Mouse (Mus musculus) G1E (cell line): ENCODE results near the gene Tesmin. TPM values are rescaled to one million over a fixed set of nuclear protein-coding genes. Genes with fewer than 3 reads are reported as not detected.

ENCODE experiments used
- ATAC-seq: 2 replicates; pipeline ENCODE4 v1.8.0; 2016; ENCODE audit warnings: mild to moderate bottlenecking; ENCODE audit not compliant: insufficient number of reproducible peaks, poor library complexity, low FRiP score, severe bottlenecking; ENCODE audit errors: extremely low read depth
- DNase-seq: peaks from one replicate; pipeline ENCODE4 v3.0.0; 2012; ENCODE audit warnings: low spot score
- H3K27me3 ChIP-seq: 2 replicates; pipeline ENCODE4 v1.6.1; 2012; ENCODE audit warnings: mild to moderate bottlenecking, low read length, inconsistent platforms; ENCODE audit not compliant: insufficient read depth
- H3K36me3 ChIP-seq: replicated peaks from 2 replicates; pipeline ENCODE3; 2012; ENCODE audit warnings: mild to moderate bottlenecking, inconsistent platforms
- H3K4me1 ChIP-seq: 2 replicates; pipeline ENCODE4 v1.6.1; 2012; ENCODE audit warnings: low read depth, low read length, inconsistent platforms, mixed read lengths; ENCODE audit not compliant: insufficient read depth
- H3K4me3 ChIP-seq: 2 replicates; pipeline ENCODE4 v1.5.1; 2012; ENCODE audit warnings: low read depth, mild to moderate bottlenecking, inconsistent platforms, low read length, moderate library complexity, mixed read lengths
- H3K9me3 ChIP-seq: replicated peaks from 2 replicates; pipeline ENCODE4 v1.6.1; 2012; ENCODE audit warnings: inconsistent platforms
- CTCF ChIP-seq: IDR thresholded peaks from 2 replicates; pipeline ENCODE4 v1.5.1; 2012; ENCODE audit warnings: low read depth, low read length, inconsistent platforms, mixed read lengths
- GATA1 ChIP-seq: IDR thresholded peaks from 2 replicates; pipeline ENCODE4 v1.6.1; 2012; ENCODE audit warnings: borderline replicate concordance, low read length, inconsistent platforms, mixed read lengths
- GATA2 ChIP-seq: IDR thresholded peaks from 2 replicates; pipeline ENCODE4 v1.6.1; 2012; ENCODE audit warnings: low read depth, low read length, inconsistent platforms, borderline replicate concordance
- POLR2AphosphoS5 ChIP-seq: IDR thresholded peaks from 2 replicates; pipeline ENCODE4 v1.6.1; 2012; ENCODE audit warnings: low read depth, low read length, inconsistent platforms; ENCODE audit not compliant: insufficient replicate concordance
- TAL1 ChIP-seq: conservative IDR thresholded peaks from 2 replicates; pipeline ENCODE4 v1.6.1; 2012; ENCODE audit warnings: low read depth, low read length, inconsistent platforms, mixed read lengths
- polyA plus RNA-seq: library from polyadenylated mRNA; stranded (reverse); fragments of >175 nt; gene quantifications from 2 replicates; pipeline ENCODE4 v1.2.3, GENCODE M21; 2012
- total RNA-seq, 2 experiments: library from RNA; stranded (forward) in 1 of 2; stranded (reverse) in 1 of 2; fragments of 200-1000 nt in 1 of 2; fragments of >200 nt in 1 of 2; fragmentation: Nextera tagmentation in 1 of 2; gene quantifications; 2 replicates each; pipeline ENCODE4 v1.2.3; 2014 to 2017

The Tesmin gene
- total and polyA plus RNA-seq, 3 experiments = 0.17 to 0.33 TPM; not detected in 1

DNA sequence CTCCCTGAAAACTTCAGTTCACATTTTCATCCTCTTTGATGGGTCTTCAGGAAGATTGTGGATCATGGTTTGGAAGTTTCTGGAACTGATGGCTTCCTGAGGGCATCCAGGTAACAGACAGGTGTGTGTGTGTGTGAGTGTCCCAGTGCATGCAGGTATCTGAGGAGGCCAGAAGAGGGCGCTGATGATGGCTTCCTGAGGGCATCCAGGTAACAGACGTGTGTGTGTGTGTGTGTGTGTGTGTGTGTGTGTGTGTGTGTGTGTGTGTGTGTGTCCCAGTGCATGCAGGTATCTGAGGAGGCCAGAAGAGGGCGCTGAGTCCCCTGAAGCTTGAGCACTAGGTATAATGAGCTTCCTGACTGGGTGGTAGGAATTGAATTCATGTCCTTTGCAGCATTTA is 58.7 kb downstream of the Tesmin start:
- Histone ChIP-seq H3K9me3 (no peaks in the 10 kb centered on the region; the same call in 1 of the 2 replicates), H3K36me3 (no peaks in the 10 kb centered on the region), H3K4me1 (peaks cover 7% of the 10 kb centered on the region; the same call in 1 of the 2 replicates), H3K27me3 (peaks cover 19% of the 10 kb centered on the region), H3K4me3 (no peak overlapping the region)
- no peak for ATAC-seq
- TF ChIP-seq POLR2AphosphoS5 = no peak
- TF ChIP-seq GATA1 = no peak
- TF ChIP-seq CTCF = no peak
- no peak for TF ChIP-seq TAL1
- no peak for TF ChIP-seq GATA2
- no peak for DNase-seq

DNA sequence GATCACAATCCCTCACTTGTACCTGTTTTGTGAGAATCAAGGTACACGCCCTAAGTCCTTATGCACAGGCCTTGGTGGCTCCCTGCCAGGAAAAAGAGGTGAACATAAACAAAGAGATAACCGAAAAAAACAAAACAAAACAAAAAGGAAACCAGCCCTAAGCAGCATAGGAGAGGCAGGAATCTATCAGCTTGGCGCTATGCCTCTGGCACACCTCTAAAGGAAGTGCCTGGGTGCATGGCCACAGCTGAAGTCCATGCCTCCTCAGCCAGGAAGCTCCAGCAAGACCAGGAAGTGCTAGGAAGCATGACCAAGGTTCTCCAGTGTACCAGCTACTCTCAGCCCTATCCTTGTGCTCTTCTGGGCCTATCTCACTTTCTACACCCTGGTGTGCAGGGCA is 60.6 kb downstream of the Tesmin start:
- Histone ChIP-seq H3K27me3 (peaks cover 4% of the 10 kb centered on the region), H3K4me1 (peaks cover 7% of the 10 kb centered on the region; the same call in 1 of the 2 replicates), H3K9me3 (no peaks in the 10 kb centered on the region; the same call in 1 of the 2 replicates), H3K4me3 (no peak overlapping the region), H3K36me3 (peaks cover 16% of the 10 kb centered on the region)
- ATAC-seq (no peak), DNase-seq (no peak)
- TF ChIP-seq CTCF (no peak), GATA1 (no peak), POLR2AphosphoS5 (no peak)

GRCm38 (mm10) chr19:3450714-3451113 is 62.1 kb downstream of the Tesmin start:
- no peak for ATAC-seq

GRCm38 (mm10) chr19:3451170-3451569 is 62.5 kb downstream of the Tesmin start:
- TF ChIP-seq CTCF (peak; percentile 64), TAL1 (no peak)
- Histone ChIP-seq H3K9me3 (no peaks in the 10 kb centered on the region; the same call in 1 of the 2 replicates), H3K27me3 (no peaks in the 10 kb centered on the region), H3K4me3 (no peak overlapping the region), H3K36me3 (peaks cover 35% of the 10 kb centered on the region), H3K4me1 (peaks cover 7% of the 10 kb centered on the region; the same call in 1 of the 2 replicates)
- peak; percentile 45 for DNase-seq
- no peak for ATAC-seq

More at GRCm38 (mm10) chr19:3450714-3451113, 62.1 kb downstream of the Tesmin start:
- DNase-seq = no peak
- Histone ChIP-seq H3K36me3 (peaks cover 30% of the 10 kb centered on the region), H3K4me1 (peaks cover 7% of the 10 kb centered on the region; the same call in 1 of the 2 replicates), H3K27me3 (no peaks in the 10 kb centered on the region), H3K9me3 (no peaks in the 10 kb centered on the region; the same call in 1 of the 2 replicates), H3K4me3 (no peak overlapping the region)
- TF ChIP-seq CTCF = no peak
- no peak for TF ChIP-seq GATA2
- TF ChIP-seq TAL1 = no peak
- no peak for TF ChIP-seq GATA1
- no peak for TF ChIP-seq POLR2AphosphoS5

GRCm38 (mm10) chr19:3451649-3452048 is 63.0 kb downstream of the Tesmin start:
- H3K4me1 ChIP-seq = peaks cover 7% of the 10 kb centered on the region; the same call in 1 of the 2 replicates
- H3K9me3 ChIP-seq = no peaks in the 10 kb centered on the region; the same call in 1 of the 2 replicates
- DNase-seq (no peak), ATAC-seq (no peak)
- H3K36me3 ChIP-seq = peaks cover 40% of the 10 kb centered on the region
- no peak for TF ChIP-seq GATA2
- no peak for TF ChIP-seq CTCF
- no peak for TF ChIP-seq TAL1
- TF ChIP-seq POLR2AphosphoS5 = no peak
- no peak for TF ChIP-seq GATA1
- no peaks in the 10 kb centered on the region for H3K27me3 ChIP-seq
- no peak overlapping the region for H3K4me3 ChIP-seq

Other genes with a start within 250 kb of the Tesmin start
- 54.5 and 57.3 TPM in 2 replicates for gene Mrpl21, start 106.0 kb upstream of the Tesmin start, total RNA-seq (2014; fragmentation: Nextera tagmentation)
- 92.9 and 105 TPM in 2 replicates for gene Mrpl21, start 106.0 kb upstream of the Tesmin start, total RNA-seq (2017)
- 6.9 and 27.4 TPM in 2 replicates for gene Mrpl21, start 106.0 kb upstream of the Tesmin start, polyA plus RNA-seq
- 2.8 and 6.5 TPM in 2 replicates for gene Ighmbp2, start 105.8 kb upstream of the Tesmin start, total RNA-seq (2014; fragmentation: Nextera tagmentation)
- gene Ighmbp2, start 105.8 kb upstream of the Tesmin start, total RNA-seq (2017) = 5.1 and 5.6 TPM in 2 replicates
- 10.6 and 12.0 TPM in 2 replicates for gene Ighmbp2, start 105.8 kb upstream of the Tesmin start, polyA plus RNA-seq
- gene Cpt1a, start 66.5 kb upstream of the Tesmin start, total RNA-seq (2014; fragmentation: Nextera tagmentation) = 15.0 and 15.5 TPM in 2 replicates
- gene Cpt1a, start 66.5 kb upstream of the Tesmin start, total RNA-seq (2017) = 21.2 and 22.3 TPM in 2 replicates
- gene Cpt1a, start 66.5 kb upstream of the Tesmin start, polyA plus RNA-seq = 3.2 and 4.1 TPM in 2 replicates
- gene Gal, start 25.7 kb downstream of the Tesmin start, total RNA-seq (2014; fragmentation: Nextera tagmentation) = not detected in 2 replicates
- not detected in 2 replicates for gene Gal, start 25.7 kb downstream of the Tesmin start, total RNA-seq (2017)
- not detected in 2 replicates for gene Gal, start 25.7 kb downstream of the Tesmin start, polyA plus RNA-seq
- gene Ppp6r3, start 186.9 kb downstream of the Tesmin start, total RNA-seq (2014; fragmentation: Nextera tagmentation) = 109 and 115 TPM in 2 replicates
- gene Ppp6r3, start 186.9 kb downstream of the Tesmin start, total RNA-seq (2017) = 95.3 and 105 TPM in 2 replicates
- gene Ppp6r3, start 186.9 kb downstream of the Tesmin start, polyA plus RNA-seq = 59.5 and 84.7 TPM in 2 replicates